Mouse (Mus musculus) R1 (cell line): ENCODE measurements around the gene Fam185a.

Source experiments
- DNase-seq: peaks from one replicate; pipeline ENCODE4 v3.0.0-alpha.2; 2018; ENCODE audit warnings: low read depth, low spot score

Fam185a gene

GRCm38 (mm10) chr5:21426666-21427065 is 1.9 kb downstream of the Fam185a start:
- no peak for DNase-seq

- DNase-seq, result no peak
These were observed 9.6 kb downstream of the Fam185a start for GRCm38 (mm10) chr5:21434148-21434929.

- DNase-seq, result no peak
These were observed 11.8 kb downstream of the Fam185a start for GRCm38 (mm10) chr5:21436471-21436975.

- no peak for DNase-seq
These were observed 13.7 kb downstream of the Fam185a start for GRCm38 (mm10) chr5:21438428-21438827.

GRCm38 (mm10) chr5:21439446-21440110 is 14.8 kb downstream of the Fam185a start:
- no peak for DNase-seq

- no peak for DNase-seq
These were observed 16.2 kb downstream of the Fam185a start for GRCm38 (mm10) chr5:21440833-21441530.

GRCm38 (mm10) chr5:21467387-21467786 is 42.6 kb downstream of the Fam185a start:
- DNase-seq, result no peak

GRCm38 (mm10) chr5:21468100-21468499 is 43.3 kb downstream of the Fam185a start:
- no peak for DNase-seq

- DNase-seq, result no peak
These were observed 53.7 kb downstream of the Fam185a start for GRCm38 (mm10) chr5:21478428-21478827.

- DNase-seq, result no peak
These were observed 55.0 kb downstream of the Fam185a start for GRCm38 (mm10) chr5:21479746-21480145.

GRCm38 (mm10) chr5:21481521-21481920 is 56.8 kb downstream of the Fam185a start:
- DNase-seq, result no peak

GRCm38 (mm10) chr5:21482446-21483222 is 57.9 kb downstream of the Fam185a start:
- peak; percentile 15 for DNase-seq

GRCm38 (mm10) chr5:21483275-21483674 is 58.5 kb downstream of the Fam185a start:
- DNase-seq, result no peak

GRCm38 (mm10) chr5:21485197-21485829 is 60.6 kb downstream of the Fam185a start:
- DNase-seq, result no peak

- no peak for DNase-seq
These were observed 62.0 kb downstream of the Fam185a start for GRCm38 (mm10) chr5:21486798-21487197.

- DNase-seq, result no peak
These were observed 62.5 kb downstream of the Fam185a start for GRCm38 (mm10) chr5:21487306-21487705.

- DNase-seq, result no peak
These were observed 63.0 kb downstream of the Fam185a start for GRCm38 (mm10) chr5:21487716-21488115.

GRCm38 (mm10) chr5:21488506-21488905 is 63.7 kb downstream of the Fam185a start:
- no peak for DNase-seq

GRCm38 (mm10) chr5:21489135-21489534 is 64.4 kb downstream of the Fam185a start:
- DNase-seq, result no peak

- DNase-seq, result no peak
These were observed 66.7 kb downstream of the Fam185a start for GRCm38 (mm10) chr5:21491469-21491868.

- no peak for DNase-seq
These were observed 67.5 kb downstream of the Fam185a start for GRCm38 (mm10) chr5:21492213-21492612.
